ENCODE assay signal across 26 mouse cellular contexts in genomic region chr15:42361871-42362270, GRCm38 (mm10).
DNase-seq lines count a peak whose midpoint lies in the region; ATAC-seq and TF ChIP-seq lines count a peak whose summit lies in the region.
"Had no signal": no experiment of that assay in that cellular context is flagged by ENCODE, and none has a peak within 500 bp of the region (broad histone marks: within the 10 kb centered on the region; RNA-seq: fewer than 3 reads in every experiment).

No protein-coding gene starts in this region.

- no peak for ATAC-seq in midbrain, embryonic 14.5 days (ENCODE audit: low FRiP score, low TSS enrichment)
- no peak for ATAC-seq in midbrain, postnatal 0 days (ENCODE audit: low FRiP score)
- ATAC-seq in neural tube, embryonic 12.5 days (ENCODE audit: low FRiP score, low read depth): peak; percentile 78
- peak; percentile 65; the same call in 1 of the 2 replicates for ATAC-seq in neural tube, embryonic 15.5 days (ENCODE audit: low FRiP score)
- ATAC-seq: forebrain, embryonic 14.5 days; forebrain, postnatal 0 days; Patski had no signal

- no peaks in the 10 kb centered on the region for H3K4me1 ChIP-seq in midbrain, embryonic 14.5 days (ENCODE audit: control insufficient read depth, insufficient read depth, low read length)
- H3K4me1 ChIP-seq in midbrain, postnatal 0 days (ENCODE audit: insufficient read depth, low read length): no peaks in the 10 kb centered on the region
- H3K4me1 ChIP-seq in neural tube, embryonic 12.5 days: no peaks in the 10 kb centered on the region
- H3K4me1 ChIP-seq in neural tube, embryonic 15.5 days: no peaks in the 10 kb centered on the region
- H3K4me1 ChIP-seq: embryonic facial prominence, embryonic 12.5 days; embryonic facial prominence, embryonic 15.5 days; heart, embryonic 12.5 days; heart, embryonic 15.5 days; hindbrain, embryonic 15.5 days had no signal

- no peaks in the 10 kb centered on the region for H3K79me3 ChIP-seq in C2C12 (ENCODE audit: low read depth)

- no peaks in the 10 kb centered on the region for H3K36me3 ChIP-seq in midbrain, embryonic 14.5 days (ENCODE audit: control insufficient read depth, insufficient read depth, low read length)
- H3K36me3 ChIP-seq in midbrain, postnatal 0 days (ENCODE audit: insufficient read depth, low read length): no peaks in the 10 kb centered on the region
- no peaks in the 10 kb centered on the region for H3K36me3 ChIP-seq in C2C12 (ENCODE audit: control insufficient read depth, insufficient read depth)
- no peaks in the 10 kb centered on the region for H3K36me3 ChIP-seq in neural tube, embryonic 12.5 days
- no peaks in the 10 kb centered on the region for H3K36me3 ChIP-seq in neural tube, embryonic 15.5 days
- H3K36me3 ChIP-seq: embryonic facial prominence, embryonic 12.5 days; embryonic facial prominence, embryonic 15.5 days; G1E; heart, embryonic 12.5 days; heart, embryonic 15.5 days; hindbrain, embryonic 15.5 days had no signal

- no peaks in the 10 kb centered on the region for H3K79me2 ChIP-seq in C2C12 (ENCODE audit: control insufficient read depth, insufficient read depth)

- no peak overlapping the region for H3K4me2 ChIP-seq in midbrain, embryonic 14.5 days (ENCODE audit: low read length)
- no peak overlapping the region for H3K4me2 ChIP-seq in midbrain, postnatal 0 days (ENCODE audit: low read depth, low read length, poor library complexity, severe bottlenecking)
- no peak overlapping the region for H3K4me2 ChIP-seq in neural tube, embryonic 12.5 days (replicated peaks)
- no peak overlapping the region for H3K4me2 ChIP-seq in neural tube, embryonic 15.5 days
- H3K4me2 ChIP-seq: embryonic facial prominence, embryonic 12.5 days; embryonic facial prominence, embryonic 15.5 days; heart, embryonic 12.5 days; heart, embryonic 15.5 days; hindbrain, embryonic 15.5 days had no signal

- peak; percentile 4 for DNase-seq in midbrain, embryonic 14.5 days
- no peak for DNase-seq in midbrain, postnatal 0 days (ENCODE audit: low spot score)
- DNase-seq in layer of hippocampus, adult 2 months (ENCODE audit: low spot score in 2 of 2): no peak
- no peak for DNase-seq in kidney, adult 9 months
- DNase-seq: adrenal gland, postnatal 10 days; adrenal gland, postnatal 36 days; cerebellum, adult 18-20 months; cerebellum, adult 9-10 months; cerebellum, postnatal 14 days; forebrain, postnatal 0 days; gastrocnemius, adult 2 months; gastrocnemius, postnatal 14 days; heart, adult 11 months; heart, postnatal 10 days; heart, postnatal 4 days had no signal

- H3K9me3 ChIP-seq in midbrain, embryonic 14.5 days (ENCODE audit: control insufficient read depth, low read length): no peaks in the 10 kb centered on the region
- H3K9me3 ChIP-seq in midbrain, postnatal 0 days (ENCODE audit: low read length): no peaks in the 10 kb centered on the region
- H3K9me3 ChIP-seq in neural tube, embryonic 12.5 days: no peaks in the 10 kb centered on the region
- no peaks in the 10 kb centered on the region for H3K9me3 ChIP-seq in neural tube, embryonic 15.5 days (replicated peaks)
- H3K9me3 ChIP-seq: embryonic facial prominence, embryonic 12.5 days; embryonic facial prominence, embryonic 15.5 days; G1E; heart, embryonic 12.5 days; heart, embryonic 15.5 days; hindbrain, embryonic 15.5 days had no signal

- H3K27ac ChIP-seq in midbrain, embryonic 14.5 days (replicated peaks; ENCODE audit: low read depth, low read length): no peak overlapping the region
- no peak overlapping the region for H3K27ac ChIP-seq in midbrain, postnatal 0 days (ENCODE audit: low read depth, low read length)
- no peak overlapping the region for H3K27ac ChIP-seq in neural tube, embryonic 12.5 days
- H3K27ac ChIP-seq in neural tube, embryonic 15.5 days (replicated peaks): no peak overlapping the region
- no peak overlapping the region for H3K27ac ChIP-seq in layer of hippocampus, adult 2 months
- H3K27ac ChIP-seq: embryonic facial prominence, embryonic 12.5 days; embryonic facial prominence, embryonic 15.5 days; gastrocnemius, adult 2 months; heart, embryonic 15.5 days; hindbrain, embryonic 15.5 days had no signal

- H3ac ChIP-seq in C2C12 (ENCODE audit: control insufficient read depth, insufficient read length, low read depth): no peak overlapping the region

- H3K4me3 ChIP-seq in midbrain, embryonic 14.5 days (replicated peaks; ENCODE audit: low read depth, low read length): no peak overlapping the region
- no peak overlapping the region for H3K4me3 ChIP-seq in midbrain, postnatal 0 days (ENCODE audit: low read depth, low read length)
- H3K4me3 ChIP-seq in C2C12 (ENCODE audit: insufficient read depth, poor library complexity, severe bottlenecking): no peak overlapping the region
- no peak overlapping the region for H3K4me3 ChIP-seq in neural tube, embryonic 12.5 days
- H3K4me3 ChIP-seq in neural tube, embryonic 15.5 days (replicated peaks): no peak overlapping the region
- no peak overlapping the region for H3K4me3 ChIP-seq in layer of hippocampus, adult 2 months
- H3K4me3 ChIP-seq: embryonic facial prominence, embryonic 12.5 days; embryonic facial prominence, embryonic 15.5 days; gastrocnemius, adult 2 months; heart, embryonic 12.5 days; heart, embryonic 15.5 days; hindbrain, embryonic 15.5 days had no signal

- no peak overlapping the region for H3K9ac ChIP-seq in midbrain, embryonic 14.5 days (replicated peaks; ENCODE audit: low read length)
- no peak overlapping the region for H3K9ac ChIP-seq in midbrain, postnatal 0 days (replicated peaks; ENCODE audit: low read length, poor library complexity, severe bottlenecking)
- no peak overlapping the region for H3K9ac ChIP-seq in neural tube, embryonic 12.5 days
- no peak overlapping the region for H3K9ac ChIP-seq in neural tube, embryonic 15.5 days (replicated peaks)
- H3K9ac ChIP-seq: embryonic facial prominence, embryonic 12.5 days; embryonic facial prominence, embryonic 15.5 days; forebrain, postnatal 0 days; heart, embryonic 12.5 days; heart, embryonic 15.5 days; hindbrain, embryonic 15.5 days had no signal

- no peak for TF ChIP-seq CTCF in midbrain, postnatal 0 days (IDR thresholded peaks at IDR 0.05)
- no peak for TF ChIP-seq CTCF in C2C12 (IDR thresholded peaks at IDR 0.05; ENCODE audit: control insufficient read depth, insufficient read depth, insufficient read length)
- no peak for TF ChIP-seq CTCF in layer of hippocampus, adult 2 months (conservative IDR thresholded peaks at IDR 0.05)

- no peaks in the 10 kb centered on the region for H3K27me3 ChIP-seq in midbrain, embryonic 14.5 days (ENCODE audit: control insufficient read depth, insufficient read depth, low read length)
- H3K27me3 ChIP-seq in midbrain, postnatal 0 days (ENCODE audit: insufficient read depth, low read length): no peaks in the 10 kb centered on the region
- no peaks in the 10 kb centered on the region for H3K27me3 ChIP-seq in C2C12 (ENCODE audit: control insufficient read depth, insufficient read depth, insufficient read length)
- no peaks in the 10 kb centered on the region for H3K27me3 ChIP-seq in neural tube, embryonic 12.5 days (replicated peaks)
- no peaks in the 10 kb centered on the region for H3K27me3 ChIP-seq in neural tube, embryonic 15.5 days (replicated peaks)
- H3K27me3 ChIP-seq: embryonic facial prominence, embryonic 12.5 days; embryonic facial prominence, embryonic 15.5 days; heart, embryonic 12.5 days; heart, embryonic 15.5 days; hindbrain, embryonic 15.5 days; Patski had no signal

TF ChIP-seq in C2C12, 6 proteins besides CTCF, POLR2A, EP300 and RAD21:
- TF ChIP-seq MYOG (IDR thresholded peaks at IDR 0.05; ENCODE audit: control insufficient read depth, extremely low read depth, insufficient read length) (no peak), CEBPB (IDR thresholded peaks at IDR 0.05; ENCODE audit: low read depth) (peak; percentile 20)

Comparison
In these comparisons a context has a peak if more than half of its experiments do, and no peak if none do; other contexts are left out.
1. ATAC-seq: peak in neural tube, embryonic 12.5 days (single experiment) and neural tube, embryonic 15.5 days (single experiment); none in midbrain, embryonic 14.5 days (single experiment) and midbrain, postnatal 0 days (single experiment).